Mouse (Mus musculus): ENCODE results near the gene Pstk.
"Not testable (repeated sequence)": the region's sequence is repeated elsewhere in the genome, so short reads cannot be mapped to it uniquely, and the experiment has no call there.

Gene Pstk

GRCm38 (mm10) chr7:131370648-131371469, at the start of gene Pstk:
Gene Pstk (plus strand): TSS chr7:131371141.
- DNase-seq: peak; percentile 91

- DNase-seq: no peak
Measured at GRCm38 (mm10) chr7:131322192-131322591, 48.7 kb upstream of the Pstk start, which contains the start of gene Cuzd1. Gene Cuzd1 (minus strand): TSS chr7:131322292.

- DNase-seq: no peak
Measured at GRCm38 (mm10) chr7:131327054-131327453, 43.9 kb upstream of the Pstk start.

GRCm38 (mm10) chr7:131329416-131329815, 41.5 kb upstream of the Pstk start, which contains the start of gene Fam24b:
Gene Fam24b (minus strand): TSS chr7:131329516.
- DNase-seq: no peak

- no peak for DNase-seq
Measured at GRCm38 (mm10) chr7:131331688-131332087, 39.3 kb upstream of the Pstk start.

GRCm38 (mm10) chr7:131333564-131333963, 37.4 kb upstream of the Pstk start, which contains the start of gene Fam24a:
Gene Fam24a (plus strand): TSS chr7:131333864.
- no peak for DNase-seq

GRCm38 (mm10) chr7:131337502-131338068, 33.4 kb upstream of the Pstk start:
- no peak for DNase-seq

GRCm38 (mm10) chr7:131345856-131346541, 24.9 kb upstream of the Pstk start:
- no peak for DNase-seq

GRCm38 (mm10) chr7:131356105-131356504, 14.8 kb upstream of the Pstk start:
- no peak for DNase-seq

- DNase-seq: no peak
Measured at GRCm38 (mm10) chr7:131362269-131362614, 8.7 kb upstream of the Pstk start.

GRCm38 (mm10) chr7:131362615-131363300, 8.2 kb upstream of the Pstk start, which contains the start of gene 2310057M21Rik:
Gene 2310057M21Rik (minus strand): TSS chr7:131362759.
- peak; percentile 96 for DNase-seq

- no peak for DNase-seq
Measured at GRCm38 (mm10) chr7:131364131-131364530, 6.8 kb upstream of the Pstk start.

GRCm38 (mm10) chr7:131371470-131371860, 524 bp downstream of the Pstk start:
- no peak for DNase-seq

- DNase-seq: no peak
Measured at GRCm38 (mm10) chr7:131371880-131372651, 1.1 kb downstream of the Pstk start.

- DNase-seq: not testable (repeated sequence)
Measured at GRCm38 (mm10) chr7:131391761-131392160, 20.8 kb downstream of the Pstk start.

- DNase-seq: no peak
Measured at GRCm38 (mm10) chr7:131409321-131409987, 38.5 kb downstream of the Pstk start.

GRCm38 (mm10) chr7:131409988-131410385, 39.0 kb downstream of the Pstk start:
- no peak for DNase-seq

GRCm38 (mm10) chr7:131410416-131411058, 39.6 kb downstream of the Pstk start, which contains the start of the genes Ikzf5 and Acadsb:
Gene Ikzf5 (minus strand): TSS chr7:131410521.
Gene Acadsb (plus strand): TSS chr7:131410601.
- peak; percentile 99 for DNase-seq

GRCm38 (mm10) chr7:131411221-131411940, 40.4 kb downstream of the Pstk start:
- peak; percentile 23 for DNase-seq

GRCm38 (mm10) chr7:131411941-131412270, 41.0 kb downstream of the Pstk start:
- DNase-seq: no peak

Measured in kidney, adult 11 months (tissue).